Mouse (Mus musculus) erythroid progenitor cell, adult 5-6 weeks (primary cell): ENCODE data around the gene Ugt1a6b. TPM values are rescaled to one million over a fixed set of nuclear protein-coding genes. Genes with fewer than 3 reads are reported as not detected.
A peak's percentile ranks its signal among the peaks of the same experiment; 100 is the strongest.
"Not testable (repeated sequence)": the region's sequence is repeated elsewhere in the genome, so short reads cannot be mapped to it uniquely, and the experiment has no call there.

Experiments used
- ATAC-seq: replicated peaks from 2 replicates; pipeline ENCODE4 v1.8.0; 2016; ENCODE audit warnings: moderate number of reproducible peaks, mild to moderate bottlenecking, moderate TSS enrichment, inconsistent platforms; ENCODE audit not compliant: poor library complexity, low FRiP score, severe bottlenecking
- total RNA-seq, 2 experiments: library from RNA; stranded (forward) in 1 of 2; stranded (reverse) in 1 of 2; fragments of 150-400 nt in 1 of 2; fragments of 186-747, 209-891 nt in 1 of 2; gene quantifications; 2 replicates each; pipeline versions ENCODE4 v1.2.3 to v1.2.4; 2015 to 2017; ENCODE audit warnings: low replicate concordance in 2 of 2

Gene Ugt1a6b
- total RNA-seq, 2 experiments from 2014 or later, result not detected

GRCm38 (mm10) chr1:88112769-88113168 is 9.7 kb downstream of the Ugt1a6b start:
- ATAC-seq, result not testable (repeated sequence)

GRCm38 (mm10) chr1:88120550-88120949 is 17.5 kb downstream of the Ugt1a6b start:
- peak; percentile 95 for ATAC-seq

- ATAC-seq, result not testable (repeated sequence)
These were observed 18.5 kb downstream of the Ugt1a6b start for GRCm38 (mm10) chr1:88121521-88121920.

GRCm38 (mm10) chr1:88125827-88126360 is 22.8 kb downstream of the Ugt1a6b start:
- not testable (repeated sequence) for ATAC-seq

GRCm38 (mm10) chr1:88129091-88129490 is 26.0 kb downstream of the Ugt1a6b start:
- ATAC-seq, result not testable (repeated sequence)

GRCm38 (mm10) chr1:88130223-88130622 is 27.2 kb downstream of the Ugt1a6b start:
- ATAC-seq, result not testable (repeated sequence)

GRCm38 (mm10) chr1:88133908-88134456 is 30.9 kb downstream of the Ugt1a6b start:
- no peak for ATAC-seq

GRCm38 (mm10) chr1:88134457-88135011 is 31.5 kb downstream of the Ugt1a6b start, which contains the start of gene Ugt1a6a:
Gene Ugt1a6a, plus strand, starts transcription at chr1:88134809.
- not testable (repeated sequence) for ATAC-seq

- ATAC-seq, result not testable (repeated sequence)
These were observed 32.3 kb downstream of the Ugt1a6b start for GRCm38 (mm10) chr1:88135229-88135904.

GRCm38 (mm10) chr1:88136646-88137045 is 33.6 kb downstream of the Ugt1a6b start:
- no peak for ATAC-seq

- ATAC-seq, result no peak
These were observed 34.2 kb downstream of the Ugt1a6b start for GRCm38 (mm10) chr1:88137264-88137663.

- no peak for ATAC-seq
These were observed 35.1 kb downstream of the Ugt1a6b start for GRCm38 (mm10) chr1:88138145-88138544.

- peak; percentile 71 for ATAC-seq
These were observed 37.4 kb downstream of the Ugt1a6b start for GRCm38 (mm10) chr1:88140492-88140891.

- ATAC-seq, result peak; percentile 75
These were observed 41.1 kb downstream of the Ugt1a6b start for GRCm38 (mm10) chr1:88143966-88144675.

- ATAC-seq, result not testable (repeated sequence)
These were observed 42.2 kb downstream of the Ugt1a6b start for GRCm38 (mm10) chr1:88145278-88145677.

GRCm38 (mm10) chr1:88150133-88150532 is 47.1 kb downstream of the Ugt1a6b start:
- ATAC-seq, result not testable (repeated sequence)

- ATAC-seq, result no peak
These were observed 55.4 kb downstream of the Ugt1a6b start for GRCm38 (mm10) chr1:88158430-88158829.

GRCm38 (mm10) chr1:88165711-88166110 is 62.7 kb downstream of the Ugt1a6b start, which contains the start of gene Ugt1a5:
Gene Ugt1a5, plus strand, starts transcription at chr1:88166012.
- ATAC-seq, result no peak

- not testable (repeated sequence) for ATAC-seq
These were observed 69.1 kb downstream of the Ugt1a6b start for GRCm38 (mm10) chr1:88172190-88172589.

- no peak for ATAC-seq
These were observed 76.6 kb downstream of the Ugt1a6b start for GRCm38 (mm10) chr1:88179657-88180056.
